In genomic region chr2:167417694-167418093, GRCm38 (mm10) we compare ENCODE assay signal across 10 mouse cellular contexts. TPM values are rescaled to one million over a fixed set of nuclear protein-coding genes. Genes with fewer than 3 reads are reported as not detected.
DNase-seq lines count a peak whose midpoint lies in the region; ATAC-seq lines count a peak whose summit lies in the region.
"Had no signal": no experiment of that assay in that cellular context is flagged by ENCODE, and none has a peak within 500 bp of the region (broad histone marks: within the 10 kb centered on the region; RNA-seq: fewer than 3 reads in every experiment).

No protein-coding gene starts in this region.

- WGBS in intestine, embryonic 14.5 days, result 31% methylated on average over 4 of the region's 4 CpGs
- whole genome bisulfite sequencing in intestine, embryonic 15.5 days, result 37% methylated on average over 4 of the region's 4 CpGs
- WGBS in limb, embryonic 11.5 days, result 48% methylated on average over 4 of the region's 4 CpGs

- DNase-seq in intestine, embryonic 14.5 days (ENCODE audit: low spot score), result peak; percentile 86
- peak; percentile 67 for DNase-seq in MN1 (ENCODE audit: low spot score)
- DNase-seq in cerebellum, postnatal 25 days, result peak; percentile 85 to 93
- DNase-seq in heart, postnatal 10 days, result peak; percentile 79 to 84
- peak; percentile 78 for DNase-seq in limb, embryonic 11.5 days (ENCODE audit: low spot score)
- DNase-seq in right cerebral cortex, postnatal 14 days, result peak; percentile 79
- peak; percentile 48 to 77 for DNase-seq in urinary bladder, postnatal 4 days (ENCODE audit: low spot score in 2 of 2)

- peaks cover 4% of the 10 kb centered on the region for H3K9me3 ChIP-seq in intestine, embryonic 14.5 days (ENCODE audit: control insufficient read depth, low read length)
- H3K9me3 ChIP-seq in intestine, embryonic 15.5 days, result no peaks in the 10 kb centered on the region; the same call in 1 of the 2 replicates
- H3K9me3 ChIP-seq in limb, embryonic 11.5 days (ENCODE audit: control insufficient read depth, low read length), result no peaks in the 10 kb centered on the region

- no peak overlapping the region for H3K4me3 ChIP-seq in intestine, embryonic 14.5 days (ENCODE audit: low read depth, low read length)
- no peak overlapping the region for H3K4me3 ChIP-seq in intestine, embryonic 15.5 days (replicated peaks)
- no peak overlapping the region for H3K4me3 ChIP-seq in limb, embryonic 11.5 days (ENCODE audit: low read depth, low read length)
- H3K4me3 ChIP-seq: embryonic facial prominence, embryonic 12.5 days had no signal

- no peak overlapping the region for H3K4me2 ChIP-seq in intestine, embryonic 14.5 days (ENCODE audit: low read length)
- no peak overlapping the region for H3K4me2 ChIP-seq in intestine, embryonic 15.5 days (replicated peaks)
- H3K4me2 ChIP-seq in limb, embryonic 11.5 days (ENCODE audit: low read depth, severe bottlenecking), result no peak overlapping the region
- H3K4me2 ChIP-seq: embryonic facial prominence, embryonic 12.5 days had no signal

- no peak overlapping the region for H3K27ac ChIP-seq in intestine, embryonic 14.5 days (ENCODE audit: low read depth)
- no peak overlapping the region for H3K27ac ChIP-seq in intestine, embryonic 15.5 days
- no peak overlapping the region for H3K27ac ChIP-seq in limb, embryonic 11.5 days (replicated peaks; ENCODE audit: low read depth, low read length)
- H3K27ac ChIP-seq: embryonic facial prominence, embryonic 12.5 days; macrophage had no signal

- no peak for ATAC-seq in intestine, embryonic 14.5 days (replicated peaks; ENCODE audit: low FRiP score, low TSS enrichment, low read depth)
- no peak for ATAC-seq in intestine, embryonic 15.5 days
- no peak for ATAC-seq in limb, embryonic 11.5 days (ENCODE audit: insufficient number of reproducible peaks, low FRiP score, low TSS enrichment, low read depth)

- intact Hi-C loops in heart, postnatal 10 days (cut with DNase I), result loop anchor here (1.0 to 5.0 kb wide), 3 partner anchors 70 to 195 kb away; partner anchors contain the start of gene B4galt5

- H3K27me3 ChIP-seq in intestine, embryonic 14.5 days (replicated peaks; ENCODE audit: control insufficient read depth, insufficient read depth, low read length), result no peaks in the 10 kb centered on the region
- H3K27me3 ChIP-seq in intestine, embryonic 15.5 days (replicated peaks), result no peaks in the 10 kb centered on the region
- H3K27me3 ChIP-seq in limb, embryonic 11.5 days (ENCODE audit: control insufficient read depth, insufficient read depth, low read length), result no peaks in the 10 kb centered on the region
- H3K27me3 ChIP-seq: embryonic facial prominence, embryonic 12.5 days had no signal

- peaks cover 13% of the 10 kb centered on the region; the same call in 1 of the 2 replicates for H3K4me1 ChIP-seq in intestine, embryonic 14.5 days (replicated peaks; ENCODE audit: control insufficient read depth, insufficient read depth, low read length)
- H3K4me1 ChIP-seq in intestine, embryonic 15.5 days (replicated peaks), result peaks cover 12% of the 10 kb centered on the region
- peaks cover 11% of the 10 kb centered on the region for H3K4me1 ChIP-seq in limb, embryonic 11.5 days (ENCODE audit: control insufficient read depth, insufficient read depth, low read length)

- no peak overlapping the region for H3K9ac ChIP-seq in intestine, embryonic 14.5 days (ENCODE audit: low read length)
- H3K9ac ChIP-seq in intestine, embryonic 15.5 days, result no peak overlapping the region
- no peak overlapping the region for H3K9ac ChIP-seq in limb, embryonic 11.5 days (ENCODE audit: low read length)
- H3K9ac ChIP-seq: embryonic facial prominence, embryonic 12.5 days had no signal

- no peaks in the 10 kb centered on the region for H3K36me3 ChIP-seq in intestine, embryonic 14.5 days (ENCODE audit: control insufficient read depth, insufficient read depth, low read length)
- no peaks in the 10 kb centered on the region for H3K36me3 ChIP-seq in intestine, embryonic 15.5 days
- H3K36me3 ChIP-seq in limb, embryonic 11.5 days (ENCODE audit: control insufficient read depth, insufficient read depth, low read length), result no peaks in the 10 kb centered on the region
- H3K36me3 ChIP-seq: embryonic facial prominence, embryonic 12.5 days had no signal

RNA-seq across cellular contexts. Expression of gene Slc9a8, which starts 3.8 kb away (rescaled TPM):
- 21.0 and 23.2 TPM in 2 replicates for polyA plus RNA-seq in intestine, embryonic 14.5 days (2014; fragmentation: Nextera tagmentation; extraction: Ambion mirVana)
- polyA plus RNA-seq in intestine, embryonic 15.5 days (2015; fragmentation: Nextera tagmentation; extraction: Ambion mirVana), result 19.9 and 21.7 TPM in 2 replicates
- 10 to 100 TPM; 23.6 to 29.3 TPM for total RNA-seq in heart, postnatal 10 days (2021)
- polyA plus RNA-seq in limb, embryonic 11.5 days (2014; fragmentation: Nextera tagmentation; extraction: Ambion mirVana), result 21.3 and 21.4 TPM in 2 replicates
